Mouse (Mus musculus): ENCODE data around the gene Rhno1.
"Not testable (repeated sequence)": the region's sequence is repeated elsewhere in the genome, so short reads cannot be mapped to it uniquely, and the experiment has no call there.

The Rhno1 gene

GRCm38 (mm10) chr6:128362381-128363006 lies at the start of gene Rhno1, which contains the start of gene Foxm1:
Rhno1 (minus strand) TSS chr6:128362911.
Foxm1 (plus strand) TSS chr6:128362967.
- DNase-seq (ENCODE audit: low read depth, low spot score), result peak; percentile 68

GRCm38 (mm10) chr6:128411115-128411514 lies 48.4 kb upstream of the Rhno1 start:
- peak; percentile 57 for DNase-seq (ENCODE audit: low read depth, low spot score)

DNA sequence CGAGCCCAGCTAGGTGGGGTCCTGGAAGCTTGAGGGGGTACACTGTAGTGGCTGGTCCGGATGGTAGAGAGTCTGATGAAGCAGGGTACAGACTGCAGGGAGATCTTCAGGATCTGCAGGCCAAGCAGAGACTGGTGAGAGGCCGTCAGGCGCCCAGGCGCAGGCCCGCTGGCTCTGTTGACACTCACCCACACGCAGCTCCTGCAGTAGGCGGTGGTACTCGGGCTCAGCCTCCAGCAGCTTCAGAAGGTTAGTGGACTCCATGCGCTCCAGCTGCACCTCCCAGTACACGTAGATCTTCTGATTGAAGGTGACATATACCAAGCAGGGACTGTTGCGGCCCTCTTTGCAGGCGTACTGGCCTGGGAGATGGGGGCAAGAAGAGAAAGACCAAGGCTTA lies 47.6 kb upstream of the Rhno1 start:
- DNase-seq (ENCODE audit: low read depth, low spot score), result no peak

DNA sequence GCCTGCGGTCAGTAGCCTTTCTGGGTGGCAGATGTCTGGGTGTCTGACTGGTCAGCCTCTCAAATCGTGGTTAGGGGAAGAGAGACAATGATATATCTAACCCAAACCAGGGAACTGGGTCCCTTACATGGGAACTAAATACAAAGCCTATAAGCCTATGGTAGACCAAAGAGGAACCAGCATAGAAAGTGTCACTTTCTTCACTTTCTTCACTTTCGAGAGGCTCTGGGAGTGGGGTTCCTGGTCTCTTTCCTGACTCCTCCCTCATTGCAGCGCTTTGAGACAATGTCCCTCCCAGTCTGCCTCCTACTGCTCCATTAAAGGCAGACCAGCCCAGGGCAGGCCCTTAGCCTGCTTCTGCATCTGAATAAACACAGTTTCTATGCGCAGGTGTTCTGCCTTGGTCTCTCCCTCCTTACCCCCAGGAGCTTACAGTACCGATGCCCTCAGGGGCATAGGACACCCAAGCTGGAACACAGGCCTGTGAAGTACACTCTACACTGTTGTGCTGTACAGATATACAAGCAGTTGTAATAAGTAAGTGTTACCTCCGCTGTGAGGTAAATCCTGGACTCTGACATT lies 45.9 kb upstream of the Rhno1 start:
- no peak for DNase-seq (ENCODE audit: low read depth, low spot score)

DNA sequence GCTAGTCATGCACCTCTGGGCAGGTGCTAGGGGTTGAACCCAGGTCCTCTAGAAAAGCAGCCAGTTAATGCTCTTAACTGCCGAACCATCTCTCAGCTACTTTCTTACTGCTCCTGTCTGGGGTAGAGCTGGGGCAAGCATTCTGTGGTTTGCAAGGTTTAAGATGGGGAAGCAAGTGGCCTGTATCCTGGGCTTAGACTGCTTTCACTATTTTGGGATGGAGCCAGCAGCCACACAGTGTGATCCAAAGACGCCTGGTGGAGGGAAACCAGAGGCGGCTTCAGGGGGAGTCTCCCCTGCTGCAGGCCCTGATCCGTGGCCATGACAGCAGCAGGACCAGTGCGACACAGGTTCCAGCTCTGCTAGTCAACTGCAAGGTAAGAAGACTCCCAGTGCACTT lies 42.0 kb upstream of the Rhno1 start:
- DNase-seq (ENCODE audit: low read depth, low spot score), result no peak

- no peak for DNase-seq (ENCODE audit: low read depth, low spot score)
Observed at GRCm38 (mm10) chr6:128399421-128400185, 36.9 kb upstream of the Rhno1 start.

DNA sequence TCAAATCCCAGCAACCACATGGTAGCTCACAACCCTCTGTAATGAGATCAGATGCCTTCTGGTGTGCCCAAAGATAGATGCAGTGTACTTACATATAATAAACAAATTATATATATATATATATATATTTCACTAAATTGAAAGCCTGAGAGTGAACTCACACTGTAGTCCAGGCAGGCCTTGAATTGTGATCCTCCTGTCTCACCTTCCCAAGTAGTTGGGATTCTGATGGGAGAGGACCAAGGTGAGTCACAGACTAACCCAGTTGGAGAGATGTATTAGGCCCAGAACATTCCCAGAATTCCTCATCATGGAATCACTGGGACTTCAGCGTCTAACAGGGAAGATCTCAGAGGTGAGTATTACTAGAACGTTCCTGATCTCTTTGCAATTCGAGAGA lies 36.3 kb upstream of the Rhno1 start, which contains the start of gene Nrip2:
Gene Nrip2 (plus strand): TSS at position 301 of the 400 bp plus-strand sequence.
- DNase-seq (ENCODE audit: low read depth, low spot score), result no peak

DNA sequence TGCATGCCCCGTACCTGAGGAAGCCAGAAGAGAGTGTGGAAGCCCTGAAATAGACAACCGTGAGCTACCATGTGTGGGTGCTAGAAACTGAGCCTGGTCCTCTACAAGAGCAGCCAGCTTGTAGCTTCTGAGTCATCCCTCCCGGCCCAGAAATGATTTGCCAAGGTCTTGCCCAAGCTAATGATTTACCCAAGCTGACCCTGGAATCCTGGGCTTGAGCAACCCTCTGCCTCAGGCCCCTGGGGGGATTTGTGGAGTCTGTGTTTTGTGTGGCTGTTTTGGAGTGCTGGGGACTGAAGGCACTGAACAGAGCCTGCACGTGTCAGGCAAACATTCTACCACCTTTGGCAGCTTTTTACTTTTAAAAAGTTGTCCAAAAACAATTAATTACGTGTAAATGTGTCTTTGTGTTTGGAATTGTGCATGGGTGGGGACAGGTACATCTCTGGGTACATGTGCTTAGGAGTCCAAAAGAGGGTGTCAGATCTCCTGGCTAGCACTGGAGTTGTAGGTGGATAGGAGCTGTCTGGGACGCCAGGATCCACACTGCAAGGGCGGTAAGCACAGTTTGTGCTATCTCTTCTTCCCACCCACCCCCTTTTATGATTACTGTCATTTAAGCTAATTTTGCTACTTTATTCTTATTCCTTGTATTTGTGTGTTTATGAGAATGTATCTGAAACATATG lies 35.0 kb upstream of the Rhno1 start:
- no peak for DNase-seq (ENCODE audit: low read depth, low spot score)

DNA sequence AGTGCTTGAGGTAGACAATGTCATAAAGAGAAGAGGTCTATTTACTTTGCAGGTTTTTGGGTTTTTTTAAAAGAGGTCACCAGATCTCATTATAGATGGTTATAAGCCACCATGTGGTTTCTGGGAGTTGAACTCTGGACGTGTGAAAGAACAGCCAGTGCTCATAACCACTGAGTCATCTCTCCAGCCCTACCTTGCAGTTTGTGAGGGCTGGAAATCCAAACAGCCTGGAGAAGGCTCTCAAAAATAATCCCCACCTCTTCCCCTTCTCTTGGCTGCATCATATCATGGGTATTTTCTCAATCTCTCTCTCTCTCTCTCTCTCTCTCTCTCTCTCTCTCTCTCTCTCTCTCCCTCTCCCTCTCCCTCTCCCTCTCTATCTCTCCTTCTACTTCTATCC lies 28.0 kb upstream of the Rhno1 start:
- no peak for DNase-seq (ENCODE audit: low read depth, low spot score)

DNA sequence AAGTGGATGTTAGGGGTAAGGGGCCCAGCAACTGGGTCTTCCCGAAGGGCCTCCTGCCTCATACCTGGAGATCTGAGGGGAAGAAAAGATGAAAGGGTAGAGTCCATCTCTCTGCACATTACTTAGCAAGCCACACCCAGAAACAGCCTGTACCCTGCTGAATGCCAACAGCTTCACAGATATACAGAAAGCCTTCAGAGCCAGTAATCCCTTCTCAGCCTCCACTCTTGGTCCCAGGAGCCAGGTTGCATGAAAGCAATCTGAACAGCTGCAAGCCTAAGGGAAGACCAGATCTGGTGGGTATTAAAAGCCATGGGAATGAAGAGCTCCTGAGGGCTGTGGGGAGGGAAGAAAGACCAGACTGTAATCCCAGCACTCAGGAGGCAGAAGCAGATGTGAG lies 26.5 kb upstream of the Rhno1 start:
- no peak for DNase-seq (ENCODE audit: low read depth, low spot score)

DNA sequence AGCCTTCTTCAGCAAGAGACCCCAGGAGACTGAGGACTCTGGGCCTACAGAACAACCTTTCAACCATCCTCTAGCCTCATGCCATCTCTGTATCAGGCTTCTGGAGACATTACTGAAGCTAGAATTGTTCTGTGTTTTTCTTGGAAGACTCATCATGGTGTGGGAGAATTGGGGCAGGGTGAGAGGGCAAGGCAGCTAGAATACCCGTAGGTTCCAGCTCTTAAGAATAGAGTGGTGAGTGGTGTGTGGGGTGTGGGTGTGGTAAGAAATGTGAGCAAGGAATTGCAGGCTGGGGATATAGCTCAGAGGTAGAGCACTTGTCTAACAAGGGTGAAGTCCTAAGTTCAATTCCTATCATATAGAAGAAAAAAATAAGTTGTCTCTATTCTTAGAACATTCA lies 22.3 kb upstream of the Rhno1 start:
- no peak for DNase-seq (ENCODE audit: low read depth, low spot score)

DNA sequence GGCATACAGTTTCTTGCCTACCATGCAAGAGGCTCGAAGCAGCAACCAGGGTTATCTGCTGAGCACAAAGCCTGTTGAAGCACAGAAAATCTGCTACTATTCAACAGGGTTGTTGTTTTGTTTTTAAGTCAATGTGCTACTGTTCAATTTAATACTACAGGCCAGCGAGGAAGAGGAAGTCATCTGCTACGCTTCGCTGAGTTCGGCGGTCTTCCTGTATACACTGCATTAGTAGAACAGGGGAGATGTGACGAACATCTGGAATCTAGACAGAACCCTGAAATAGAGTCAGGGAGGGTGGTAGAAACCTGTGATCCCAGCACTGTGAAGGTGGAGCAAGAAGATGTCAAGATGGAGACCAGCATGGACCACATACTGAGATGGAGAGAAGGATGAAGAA lies 21.0 kb upstream of the Rhno1 start:
- no peak for DNase-seq (ENCODE audit: low read depth, low spot score)

DNA sequence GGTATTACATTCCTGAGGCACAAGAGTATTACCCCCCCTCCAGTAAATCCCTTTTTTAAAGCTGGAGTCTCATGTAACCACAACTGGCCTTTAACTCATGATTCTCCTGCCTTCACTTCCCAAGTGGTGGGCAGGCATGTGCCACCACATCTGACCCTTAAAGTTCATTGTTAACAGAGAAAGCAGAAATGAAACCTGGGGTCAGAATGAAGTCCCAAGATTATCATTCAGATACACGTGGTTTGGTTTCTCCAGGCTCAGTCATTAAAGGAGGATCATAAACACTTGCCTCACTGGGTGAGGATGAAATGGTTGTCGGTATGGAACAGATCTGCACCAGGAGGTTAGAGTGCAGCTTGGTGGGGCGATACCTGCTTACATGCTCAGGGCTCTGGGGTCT lies 18.5 kb upstream of the Rhno1 start:
- DNase-seq (ENCODE audit: low read depth, low spot score), result no peak

- DNase-seq (ENCODE audit: low read depth, low spot score), result not testable (repeated sequence)
Observed at GRCm38 (mm10) chr6:128380594-128381167, 18.0 kb upstream of the Rhno1 start.

DNA sequence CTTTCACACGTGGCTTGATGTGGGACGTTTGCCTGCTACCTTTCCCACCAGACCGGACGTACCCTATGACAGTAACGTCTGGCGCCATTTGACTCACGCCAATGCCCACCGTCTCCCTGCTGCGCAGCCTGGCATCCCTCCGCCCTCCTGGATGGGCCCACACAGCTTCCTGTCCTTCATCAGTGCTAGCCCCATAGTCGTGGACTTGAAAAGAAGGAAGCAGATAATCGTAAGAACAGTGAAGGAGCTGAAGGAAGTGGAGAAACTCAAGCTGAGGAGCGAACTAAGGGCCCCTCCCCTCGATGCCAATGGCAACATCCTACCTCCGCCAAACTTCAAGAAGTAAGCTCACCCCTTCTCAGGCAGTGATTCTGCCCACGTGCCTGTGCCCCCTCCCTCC lies 16.9 kb upstream of the Rhno1 start:
- no peak for DNase-seq (ENCODE audit: low read depth, low spot score)

- no peak for DNase-seq (ENCODE audit: low read depth, low spot score)
Observed at GRCm38 (mm10) chr6:128376371-128377085, 13.8 kb upstream of the Rhno1 start.

DNA sequence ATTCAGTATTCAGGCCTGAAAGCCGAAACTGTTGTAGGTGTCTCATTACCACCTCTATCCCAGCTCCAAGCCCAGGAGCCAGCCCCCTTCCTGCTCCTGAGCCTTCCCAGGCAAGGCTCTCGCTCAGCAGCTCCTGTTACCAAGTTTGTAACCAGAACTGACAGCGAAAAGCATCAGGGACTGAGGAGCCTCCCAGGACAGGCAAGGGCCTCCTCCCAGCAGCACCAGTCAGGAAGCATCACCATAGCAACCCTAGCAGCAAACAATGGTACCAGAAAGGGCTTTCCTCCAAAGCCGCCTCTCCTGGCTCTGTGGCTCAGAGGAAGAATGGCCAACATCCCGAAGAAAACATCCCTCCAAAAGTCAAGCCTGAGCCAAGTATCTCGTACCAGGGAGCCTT lies 12.5 kb upstream of the Rhno1 start, which contains the start of the genes Tex52 and Gm44596:
Gene Tex52 (plus strand): TSS at position 265 of the 400 bp plus-strand sequence.
Gene Gm44596 (plus strand): TSS at position 312 of the 400 bp plus-strand sequence.
- no peak for DNase-seq (ENCODE audit: low read depth, low spot score)

DNA sequence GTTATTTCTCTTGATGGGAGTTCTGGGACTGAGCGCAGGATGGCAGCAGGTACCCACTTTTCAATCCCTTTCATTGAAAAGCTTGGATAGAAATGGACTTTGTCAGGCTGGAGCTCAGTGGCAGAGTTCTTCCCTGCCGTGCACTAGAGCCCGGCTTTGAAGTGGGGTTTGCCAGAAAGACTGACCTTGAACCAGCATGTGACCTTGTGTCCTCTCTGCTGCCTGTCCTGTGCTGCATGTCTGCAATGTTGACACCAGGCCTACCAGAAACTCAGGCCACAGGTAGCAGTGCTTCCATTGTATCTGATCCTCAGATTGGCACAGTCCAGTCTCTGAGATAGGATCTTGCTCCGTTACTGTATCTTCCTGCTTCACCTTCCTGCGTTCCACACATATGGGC lies 7.3 kb upstream of the Rhno1 start:
- DNase-seq (ENCODE audit: low read depth, low spot score), result no peak

- DNase-seq (ENCODE audit: low read depth, low spot score), result no peak
Observed at GRCm38 (mm10) chr6:128366466-128366865, 3.8 kb upstream of the Rhno1 start.

DNA sequence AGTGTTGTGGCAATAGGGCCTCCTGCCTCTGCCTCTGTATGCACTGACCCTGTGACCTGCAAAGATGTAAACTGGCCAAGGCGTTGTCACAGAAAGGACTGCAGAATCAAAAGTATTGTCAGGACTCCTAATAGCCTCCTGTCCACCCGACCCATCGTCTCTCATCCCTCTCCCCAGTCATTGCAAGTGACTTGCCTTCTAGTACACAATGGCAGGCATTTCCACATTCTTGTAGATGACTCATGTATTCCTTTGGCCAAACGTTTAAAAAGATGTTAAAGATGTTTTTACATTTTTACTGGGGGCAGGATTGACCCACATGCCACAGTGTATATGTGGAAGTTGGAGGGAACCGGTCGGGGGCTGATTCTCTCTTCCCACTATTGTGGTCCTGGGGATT lies 2.0 kb upstream of the Rhno1 start:
- no peak for DNase-seq (ENCODE audit: low read depth, low spot score)

All from c-Kit-negative CD71-positive TER-119-positive erythroid progenitor cells, embryonic 14.5 days (primary cell).